Mouse (Mus musculus) lung, adult 10 weeks (tissue): ENCODE results near the gene Mymk. TPM values are rescaled to one million over a fixed set of nuclear protein-coding genes. Genes with fewer than 3 reads are reported as not detected.

Experiments used
- polyA plus RNA-seq: library from polyadenylated mRNA; stranded (reverse); fragments of 350-450 nt; fragmentation: Illumina TruSeq; extraction: RNeasy Lipid Tissue Mini Kit (QIAGEN cat#74804); gene quantifications from one replicate; pipeline ENCODE4 v1.2.3, GENCODE M21; 2014; ENCODE audit warnings: low read depth, low replicate concordance; ENCODE audit not compliant: insufficient read depth

Mymk gene
- 0.33 TPM for polyA plus RNA-seq

DNA sequence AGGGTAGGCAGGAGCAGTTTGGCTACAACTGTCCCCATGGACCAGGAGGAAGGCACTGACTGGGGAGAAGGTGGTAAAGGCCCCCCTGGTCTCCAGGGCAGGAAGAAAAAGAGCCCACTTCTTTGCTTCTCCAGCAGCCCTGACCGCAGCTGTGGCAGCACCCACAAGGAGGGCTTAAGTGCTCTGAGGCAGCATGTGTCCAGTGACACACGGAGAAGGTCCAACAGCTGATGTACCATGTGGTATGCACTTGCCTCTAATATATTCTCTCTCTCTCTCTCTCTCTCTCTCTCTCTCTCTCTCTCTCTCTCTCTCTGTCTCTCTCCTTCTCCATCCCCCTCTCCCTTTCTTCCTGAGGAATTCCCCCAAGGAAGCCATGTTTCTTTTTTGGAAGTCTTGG is at the start of gene Mymk:
Mymk (minus strand) TSS at position 202 of the 400 bp plus-strand sequence.

GRCm38 (mm10) chr2:27079152-27079584 is 7.2 kb upstream of the Mymk start, which contains the start of gene Adamtsl2:
Gene Adamtsl2, plus strand, starts transcription at chr2:27079379.

GRCm38 (mm10) chr2:27027618-27028436 is 44.2 kb downstream of the Mymk start, which contains the start of gene Slc2a6:
Gene Slc2a6, minus strand, starts transcription at chr2:27027998.

Other genes with a start within 250 kb of the Mymk start
- not detected for gene Abo, start 207.2 kb downstream of the Mymk start, polyA plus RNA-seq
- gene Surf6, start 169.3 kb downstream of the Mymk start, polyA plus RNA-seq = 10.8 TPM
- 21.4 TPM for gene Med22, start 161.5 kb downstream of the Mymk start, polyA plus RNA-seq
- gene Rpl7a, start 161.4 kb downstream of the Mymk start, polyA plus RNA-seq = 1,186 TPM
- gene Surf2, start 155.8 kb downstream of the Mymk start, polyA plus RNA-seq = 19.5 TPM
- gene Surf1, start 155.6 kb downstream of the Mymk start, polyA plus RNA-seq = 65.1 TPM
- 80.2 TPM for gene Surf4, start 138.3 kb downstream of the Mymk start, polyA plus RNA-seq
- 0.17 TPM for gene Stkld1, start 138.1 kb downstream of the Mymk start, polyA plus RNA-seq
- gene Rexo4, start 107.8 kb downstream of the Mymk start, polyA plus RNA-seq = 23.4 TPM
- gene Adamts13, start 98.8 kb downstream of the Mymk start, polyA plus RNA-seq = 0.21 TPM
- 25.7 TPM for gene Cacfd1, start 62.3 kb downstream of the Mymk start, polyA plus RNA-seq
- 2.3 TPM for gene Slc2a6, start 44.2 kb downstream of the Mymk start, polyA plus RNA-seq
- 50.5 TPM for gene Adamtsl2, start 7.2 kb upstream of the Mymk start, polyA plus RNA-seq
- gene Fam163b, start 70.3 kb upstream of the Mymk start, polyA plus RNA-seq = not detected
- gene Dbh, start 93.1 kb upstream of the Mymk start, polyA plus RNA-seq = not detected
- 5.7 TPM for gene Sardh, start 176.2 kb upstream of the Mymk start, polyA plus RNA-seq